Mouse (Mus musculus): Measurements from ENCODE around the gene Camta2.

- TF ChIP-seq ZNF384 (IDR thresholded peaks at IDR 0.05; ENCODE audit: low read depth, low read length) (no peak), MAFK (IDR thresholded peaks at IDR 0.05; ENCODE audit: insufficient read depth, low read depth, low read length) (no peak), CHD2 (IDR thresholded peaks at IDR 0.05; ENCODE audit: low read depth, low read length) (no peak), HCFC1 (IDR thresholded peaks at IDR 0.05; ENCODE audit: borderline replicate concordance, insufficient read depth, low read length) (no peak), ZC3H11A (IDR thresholded peaks at IDR 0.05; ENCODE audit: borderline replicate concordance, low read depth, low read length) (no peak)
These were observed 5.6 kb upstream of the Camta2 start for GRCm38 (mm10) chr11:70693504-70693903.
